Mouse (Mus musculus): Measurements from ENCODE around the gene Hyal1.

- TF ChIP-seq CTCF (IDR thresholded peaks at IDR 0.05; ENCODE audit: borderline replicate concordance, insufficient read depth, low read length) (no peak), POLR2A (IDR thresholded peaks at IDR 0.05; ENCODE audit: low read depth, low read length) (no peak)
Measured at GRCm38 (mm10) chr9:107582509-107583062, 5.9 kb downstream of the Hyal1 start.

Measured in embryonic fibroblast, embryonic 13.5 days (primary cell).